Mouse (Mus musculus): ENCODE results near the gene Mki67. TPM values are rescaled to one million over a fixed set of nuclear protein-coding genes. Genes with fewer than 3 reads are reported as not detected.
A peak's percentile ranks its signal among the peaks of the same experiment; 100 is the strongest.

Gene Mki67
- polyA plus RNA-seq, 1 experiment from 2014 or later = 3.9 TPM

- Histone ChIP-seq H3K4me2 (no peak overlapping the region), H3K9ac (replicated peaks) (no peak overlapping the region), H3K27me3 (replicated peaks) (no peaks in the 10 kb centered on the region), H3K27ac (replicated peaks) (no peak overlapping the region), H3K36me3 (peaks cover 2% of the 10 kb centered on the region; the same call in 1 of the 2 replicates), H3K4me3 (replicated peaks) (no peak overlapping the region), H3K9me3 (replicated peaks) (no peaks in the 10 kb centered on the region), H3K4me1 (peaks cover 15% of the 10 kb centered on the region)
- no peak for ATAC-seq (ENCODE audit: low FRiP score)
- WGBS = 88% methylated on average over 1 of the region's 1 CpGs
These were observed 71.7 kb downstream of the Mki67 start for GRCm38 (mm10) chr7:135644452-135644851.

- peak overlapping the region; percentile 43 for H3K27ac ChIP-seq (replicated peaks)
- peaks cover 33% of the 10 kb centered on the region for H3K4me1 ChIP-seq
- no peak overlapping the region for H3K9ac ChIP-seq (replicated peaks)
- WGBS = 45% methylated on average over 14 of the region's 14 CpGs
- peak overlapping the region; percentile 39 for H3K4me2 ChIP-seq
- no peak overlapping the region for H3K4me3 ChIP-seq (replicated peaks)
- peaks cover 2% of the 10 kb centered on the region; the same call in 1 of the 2 replicates for H3K36me3 ChIP-seq
- no peaks in the 10 kb centered on the region for H3K9me3 ChIP-seq (replicated peaks)
- no peaks in the 10 kb centered on the region for H3K27me3 ChIP-seq (replicated peaks)
- peak; percentile 61; the same call in 1 of the 2 replicates for ATAC-seq (ENCODE audit: low FRiP score)
These were observed 74.3 kb downstream of the Mki67 start for GRCm38 (mm10) chr7:135641698-135642507.

Other genes starting within 250 kb of the Mki67 start
- 1.5 TPM in 1 of 2 replicates, not detected in the other for gene Clrn3, start 187.7 kb downstream of the Mki67 start, polyA plus RNA-seq (2015; fragmentation: Nextera tagmentation; extraction: Ambion mirVana)
- gene Ptpre, start 178.9 kb downstream of the Mki67 start, polyA plus RNA-seq (2015; fragmentation: Nextera tagmentation; extraction: Ambion mirVana) = 10.0 and 11.0 TPM in 2 replicates